Comparison of ENCODE assay signal across 19 mouse cellular contexts in the genomic region with DNA sequence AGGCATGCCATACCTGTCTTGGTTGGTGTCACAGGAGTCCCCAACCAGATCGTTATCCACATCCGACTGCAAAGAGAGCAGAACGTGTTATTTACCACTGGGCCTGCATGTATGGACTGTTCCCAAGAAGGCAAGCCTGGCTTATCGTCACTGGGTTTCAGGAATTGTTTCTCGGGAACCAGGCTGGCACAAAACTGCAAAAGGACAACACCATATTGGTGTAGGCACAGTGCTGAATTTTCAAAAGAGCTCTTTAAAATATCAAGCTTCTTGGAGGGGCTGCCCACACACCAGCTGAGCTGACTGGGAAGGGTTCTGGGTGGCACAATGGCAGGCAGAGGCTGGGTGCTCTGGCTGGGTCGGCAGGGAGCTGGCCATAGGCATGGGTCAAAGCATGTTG. TPM values are rescaled to one million over a fixed set of nuclear protein-coding genes. Genes with fewer than 3 reads are reported as not detected.
A peak's percentile ranks its signal among the peaks of the same experiment; 100 is the strongest.
DNase-seq lines count a peak whose midpoint lies in the region.
"Had no signal": no experiment of that assay in that cellular context is flagged by ENCODE, and none has a peak within 500 bp of the region (broad histone marks: within the 10 kb centered on the region; RNA-seq: fewer than 3 reads in every experiment).

No protein-coding gene starts in this region.

- DNase-seq in layer of hippocampus, adult 18-20 months (ENCODE audit: low spot score in 2 of 2), result peak; percentile 61 to 77
- DNase-seq in layer of hippocampus, postnatal 25 days (ENCODE audit: extremely low spot score in 1 of 2, low spot score in 1 of 2), result no peak
- peak; percentile 81 for DNase-seq in brain, adult 2 months (ENCODE audit: low read depth, low spot score)
- DNase-seq in layer of hippocampus, adult 8-10 months (ENCODE audit: low spot score in 2 of 2), result peak; percentile 60 to 67
- peak; percentile 59 for DNase-seq in right cerebral cortex, postnatal 25 days
- no peak for DNase-seq in spleen, postnatal 14 days (ENCODE audit: low spot score in 2 of 2)
- no peak for DNase-seq in embryo, embryonic 10.5 days (ENCODE audit: low spot score)
- DNase-seq: adrenal gland, adult 2 months; cerebellum, adult 11-12 months; cerebellum, postnatal 14 days; embryo, embryonic 11 days; gastrocnemius, postnatal 36 days; heart, postnatal 36 days; kidney, adult 18-20 months; liver, postnatal 0 days; retina, postnatal 1 day; spleen, adult 18-20 months; thymus, postnatal 25 days had no signal

RNA-seq across cellular contexts. Expression of gene Thbs4, which starts 34.1 kb away (rescaled TPM):
- total RNA-seq in layer of hippocampus, adult 18-20 months (2021), result 10 to 100 TPM; 23.1 to 24.3 TPM
- 10 to 100 TPM; 21.0 to 22.9 TPM for total RNA-seq in layer of hippocampus, postnatal 25 days (2021)
- 10 to 100 TPM; 16.2 to 32.8 (median 25.5) TPM for total RNA-seq in layer of hippocampus, adult 8-10 months (2022)
- total RNA-seq: MEL had no signal

Comparison
In these comparisons a context has a peak if more than half of its experiments do, and no peak if none do; other contexts are left out.
1. DNase-seq: peak in layer of hippocampus, adult 18-20 months (2 of 2), brain, adult 2 months (single experiment), layer of hippocampus, adult 8-10 months (2 of 2) and right cerebral cortex, postnatal 25 days (single experiment); none in layer of hippocampus, postnatal 25 days (0 of 2), spleen, postnatal 14 days (0 of 2) and embryo, embryonic 10.5 days (single experiment).